Mouse (Mus musculus) liver, postnatal 0 days (tissue): ENCODE data around the gene Btg4. TPM values are rescaled to one million over a fixed set of nuclear protein-coding genes. Genes with fewer than 3 reads are reported as not detected.

ENCODE experiments used
- ATAC-seq: fragments of 200-750 bp; cut with Nextera tagmentation; 2 replicates; pipeline ENCODE4 v1.8.0; 2017; ENCODE audit warnings: mild to moderate bottlenecking, moderate library complexity
- DNase-seq: peaks from one replicate; pipeline ENCODE4 v3.0.0-alpha.2; 2016
- H3K27ac ChIP-seq: fragments of 300-500 bp; sonication (generic); 2 replicates; pipeline ENCODE4 v1.5.1; 2014; ENCODE audit warnings: antibody characterized with exemption, moderate library complexity, mild to moderate bottlenecking, low read depth
- H3K27me3 ChIP-seq: fragments of 300-500 bp; sonication (generic); 2 replicates; pipeline ENCODE4 v1.6.1; 2014; ENCODE audit warnings: low read length, control low read depth, mixed read lengths; ENCODE audit not compliant: insufficient read depth
- H3K36me3 ChIP-seq: fragments of 300-500 bp; sonication (generic); replicated peaks from 2 replicates; pipeline ENCODE4 v1.6.1; 2014; ENCODE audit warnings: mild to moderate bottlenecking, control low read depth, low read length, moderate library complexity, mixed read lengths; ENCODE audit not compliant: insufficient read depth
- H3K4me1 ChIP-seq: fragments of 300-500 bp; sonication (generic); 2 replicates; pipeline ENCODE4 v1.6.1; 2014; ENCODE audit warnings: antibody characterized with exemption, mild to moderate bottlenecking, control low read depth; ENCODE audit not compliant: insufficient read depth
- H3K4me2 ChIP-seq: fragments of 300-500 bp; sonication (generic); 2 replicates; pipeline ENCODE4 v1.6.1; 2014; ENCODE audit warnings: low read depth, mild to moderate bottlenecking, low read length, moderate library complexity, mixed read lengths
- H3K4me3 ChIP-seq: fragments of 300-500 bp; sonication (generic); 2 replicates; pipeline ENCODE4 v1.5.1; 2014; ENCODE audit warnings: low read depth, low read length
- H3K9ac ChIP-seq: fragments of 300-500 bp; sonication (generic); replicated peaks from 2 replicates; pipeline ENCODE4 v1.6.1; 2014; ENCODE audit warnings: mild to moderate bottlenecking, moderate library complexity
- H3K9me3 ChIP-seq: fragments of 300-500 bp; sonication (generic); 2 replicates; pipeline ENCODE4 v1.6.1; 2016; ENCODE audit warnings: mild to moderate bottlenecking, control low read depth, low read length, mixed read lengths
- CTCF ChIP-seq: sonication (generic); IDR thresholded peaks from 2 replicates; pipeline ENCODE4 v1.5.1; 2016; ENCODE audit warnings: antibody characterized with exemption, low read depth
- EP300 ChIP-seq: IDR thresholded peaks from 2 replicates; pipeline ENCODE4 v1.6.1; 2016; ENCODE audit warnings: antibody characterized with exemption, low read depth, mild to moderate bottlenecking
- WGBS: fragments of 180-500 bp; shearing (Covaris S2); extraction: QIAGEN DNeasy Blood & Tissue Kit; methylation state at CpG from one replicate; pipeline ENCODE4 v1.1.7; 2014; ENCODE audit not compliant: insufficient replicate concordance; 5-methylcytosine and 5-hydroxymethylcytosine counted together
- polyA plus RNA-seq: library from polyadenylated mRNA; unstranded; fragments of >200 nt; fragmentation: Nextera tagmentation; extraction: Ambion mirVana; gene quantifications from 2 replicates; pipeline ENCODE4 v1.2.1, GENCODE M21; 2015

Btg4 gene
- polyA plus RNA-seq, 1 experiment from 2014 or later: not detected

DNA sequence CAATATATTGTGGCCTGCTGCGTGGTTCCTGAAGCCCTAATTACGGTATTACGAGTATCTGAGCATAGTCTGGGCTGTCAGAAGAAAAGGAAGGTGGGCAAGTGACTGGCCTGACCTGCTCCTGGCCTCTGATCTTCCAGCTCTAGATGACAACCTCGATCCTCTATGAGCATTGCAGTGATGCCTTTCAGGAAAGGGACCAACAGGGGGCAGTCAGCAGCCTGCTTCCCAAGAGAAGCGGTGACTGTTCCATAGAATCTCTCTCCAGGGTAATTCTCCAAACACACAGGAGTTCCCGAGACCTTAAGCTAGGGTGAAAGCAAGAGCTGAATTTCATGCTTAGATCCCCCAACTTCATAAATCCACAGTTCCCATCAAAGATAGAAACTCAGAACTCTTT lies 83.5 kb downstream of the Btg4 start:
- Histone ChIP-seq H3K27me3 (no peaks in the 10 kb centered on the region), H3K4me2 (no peak overlapping the region), H3K4me3 (no peak overlapping the region), H3K36me3 (no peaks in the 10 kb centered on the region), H3K27ac (no peak overlapping the region), H3K9ac (no peak overlapping the region), H3K9me3 (no peaks in the 10 kb centered on the region), H3K4me1 (no peaks in the 10 kb centered on the region)
- ATAC-seq: no peak
- WGBS: 69% methylated on average over 6 of the region's 6 CpGs
- no peak for DNase-seq
- no peak for TF ChIP-seq EP300
- peak; percentile 9; the same call in 1 of the 2 replicates for TF ChIP-seq CTCF

- no peaks in the 10 kb centered on the region for H3K27me3 ChIP-seq
- H3K4me2 ChIP-seq: no peak overlapping the region
- no peaks in the 10 kb centered on the region for H3K4me1 ChIP-seq
- H3K9ac ChIP-seq: no peak overlapping the region
- TF ChIP-seq CTCF: no peak
- TF ChIP-seq EP300: no peak
- no peak for ATAC-seq
- no peaks in the 10 kb centered on the region for H3K36me3 ChIP-seq
- 80% methylated on average over 4 of the region's 4 CpGs for WGBS
- no peak overlapping the region for H3K4me3 ChIP-seq
- DNase-seq: no peak
- no peak overlapping the region for H3K27ac ChIP-seq
- H3K9me3 ChIP-seq: no peaks in the 10 kb centered on the region
These were observed 85.8 kb downstream of the Btg4 start for GRCm38 (mm10) chr9:51146496-51146895.

DNA sequence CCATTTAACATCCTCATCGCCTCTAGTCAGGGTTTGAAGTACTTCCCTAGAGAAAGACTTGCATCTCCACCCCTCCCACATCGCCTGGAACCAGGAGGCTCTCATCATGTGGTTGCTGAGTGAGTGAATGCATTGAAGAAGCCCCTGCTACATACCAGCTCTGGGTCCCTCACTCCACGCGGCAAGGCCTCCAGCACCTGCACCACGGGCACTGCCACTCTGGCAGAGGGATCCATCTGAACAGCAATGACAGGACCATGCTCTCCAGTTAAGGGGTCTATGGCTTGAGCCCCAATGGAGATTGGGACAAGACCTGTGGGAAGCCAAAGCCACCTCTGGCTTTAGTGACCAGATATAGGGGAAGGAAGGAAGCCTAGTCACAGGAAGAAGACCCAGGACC lies 86.6 kb downstream of the Btg4 start:
- Histone ChIP-seq H3K9me3 (no peaks in the 10 kb centered on the region), H3K27ac (no peak overlapping the region), H3K27me3 (peaks cover 4% of the 10 kb centered on the region; the same call in 1 of the 2 replicates), H3K36me3 (no peaks in the 10 kb centered on the region), H3K4me3 (no peak overlapping the region), H3K9ac (no peak overlapping the region), H3K4me1 (no peaks in the 10 kb centered on the region), H3K4me2 (no peak overlapping the region)
- TF ChIP-seq CTCF: no peak
- TF ChIP-seq EP300: no peak
- DNase-seq: no peak
- ATAC-seq: no peak
- 73% methylated on average over 5 of the region's 5 CpGs for WGBS

DNA sequence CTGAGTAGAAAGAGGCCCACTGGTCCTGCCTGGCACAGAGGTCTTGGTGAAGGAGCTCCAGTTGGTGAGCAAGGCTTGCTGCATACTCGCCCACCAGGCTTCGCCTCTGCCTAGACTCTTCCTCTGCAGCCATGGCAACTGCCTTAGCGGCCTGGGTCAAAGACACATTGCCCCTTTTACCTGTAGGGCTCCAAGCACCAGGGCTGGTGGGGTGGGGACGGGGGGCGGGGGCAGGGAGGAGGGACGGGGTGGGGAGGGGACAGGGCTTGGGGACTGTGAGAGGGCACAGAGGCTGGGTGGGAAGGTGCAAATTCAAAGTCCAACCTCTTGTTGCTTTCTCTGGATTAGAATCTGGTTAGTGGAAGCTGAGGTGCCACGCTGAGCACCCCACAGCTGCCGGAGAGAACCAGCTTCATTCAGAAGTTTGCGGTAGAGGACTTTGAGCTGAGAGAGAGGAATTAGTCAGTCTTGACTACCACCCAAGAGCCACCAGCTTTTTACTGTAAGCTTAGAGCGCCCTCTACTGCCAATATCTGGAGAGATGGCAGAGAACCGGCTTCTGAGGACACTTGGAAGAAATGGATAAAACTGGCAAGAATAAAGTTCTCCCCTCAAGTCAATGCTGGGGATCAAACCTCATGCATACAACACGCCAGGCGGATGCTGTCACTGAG lies 91.5 kb downstream of the Btg4 start:
- 18% methylated on average over 13 of the region's 13 CpGs for WGBS
- 0 out of 2 replicates have a peak, but pooled peaks have one; percentile 23 for ATAC-seq

DNA sequence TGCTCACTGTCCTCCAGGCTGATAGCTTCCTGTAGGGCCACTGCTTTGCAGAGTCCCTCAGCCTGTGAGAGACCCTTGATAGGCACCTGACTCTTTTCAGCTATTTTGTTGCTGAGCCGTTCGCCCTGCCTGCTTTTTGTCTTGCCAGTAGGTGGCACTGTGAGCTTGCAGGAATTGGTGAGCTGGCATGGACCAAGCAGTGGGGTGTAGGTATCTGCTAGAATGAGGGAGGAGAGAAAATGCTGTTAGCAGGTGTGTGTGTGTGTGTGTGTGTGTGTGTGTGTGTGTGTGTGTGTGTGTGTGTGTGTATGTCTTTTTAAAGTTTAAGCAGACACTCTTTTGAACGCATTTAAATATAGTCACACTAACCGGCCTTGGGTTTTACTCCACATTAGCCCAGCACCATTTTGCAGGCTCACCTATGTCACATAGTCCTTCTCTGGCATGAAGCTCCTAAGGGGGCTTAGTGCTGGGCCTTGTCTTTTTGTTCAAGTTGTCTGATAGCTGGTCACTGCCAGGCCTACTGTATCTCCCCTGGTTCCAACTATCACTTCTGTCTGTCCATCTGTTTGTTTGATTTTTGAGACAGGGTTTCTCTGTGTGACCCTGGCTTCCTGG lies 101.2 kb downstream of the Btg4 start:
- Histone ChIP-seq H3K4me1 (no peaks in the 10 kb centered on the region), H3K4me2 (no peak overlapping the region), H3K36me3 (no peaks in the 10 kb centered on the region), H3K9me3 (no peaks in the 10 kb centered on the region), H3K27ac (no peak overlapping the region), H3K9ac (no peak overlapping the region), H3K4me3 (no peak overlapping the region), H3K27me3 (no peaks in the 10 kb centered on the region)
- TF ChIP-seq EP300: no peak
- TF ChIP-seq CTCF: peak; percentile 96
- 25% methylated on average over 4 of the region's 4 CpGs for WGBS
- DNase-seq (peak; percentile 76), ATAC-seq (peak; percentile 56)

More for the DNA sequence above, 91.5 kb downstream of the Btg4 start:
- Histone ChIP-seq H3K9ac (no peak overlapping the region), H3K4me3 (no peak overlapping the region), H3K27me3 (peaks cover 4% of the 10 kb centered on the region; the same call in 1 of the 2 replicates), H3K9me3 (no peaks in the 10 kb centered on the region), H3K27ac (no peak overlapping the region), H3K4me1 (no peaks in the 10 kb centered on the region), H3K36me3 (no peaks in the 10 kb centered on the region), H3K4me2 (no peak overlapping the region)
- peak; percentile 65 for DNase-seq
- TF ChIP-seq EP300: no peak
- peak; percentile 78 for TF ChIP-seq CTCF

GRCm38 (mm10) chr9:51163989-51164388 lies 103.3 kb downstream of the Btg4 start:
- WGBS: 69% methylated on average over 5 of the region's 5 CpGs
- Histone ChIP-seq H3K36me3 (no peaks in the 10 kb centered on the region), H3K27me3 (no peaks in the 10 kb centered on the region), H3K4me2 (no peak overlapping the region), H3K4me3 (no peak overlapping the region), H3K4me1 (no peaks in the 10 kb centered on the region), H3K9ac (no peak overlapping the region), H3K9me3 (no peaks in the 10 kb centered on the region), H3K27ac (no peak overlapping the region)
- ATAC-seq (no peak), DNase-seq (no peak)
- peak; percentile 21; the same call in 1 of the 2 replicates for TF ChIP-seq CTCF
- no peak for TF ChIP-seq EP300
